Mouse (Mus musculus) liver, embryonic 15.5 days (tissue): Measurements from ENCODE around the gene Scgb2b2. TPM values are rescaled to one million over a fixed set of nuclear protein-coding genes. Genes with fewer than 3 reads are reported as not detected.

Source experiments
- ATAC-seq: fragments of 200-750 bp; cut with Nextera tagmentation; 2 replicates; pipeline ENCODE4 v1.8.0; 2017; ENCODE audit warnings: moderate number of reproducible peaks, mild to moderate bottlenecking, moderate library complexity; ENCODE audit not compliant: insufficient read depth
- H3K27ac ChIP-seq: fragments of 300-500 bp; sonication (generic); replicated peaks from 2 replicates; pipeline ENCODE4 v1.5.1; 2015; ENCODE audit warnings: mild to moderate bottlenecking, inconsistent platforms
- H3K27me3 ChIP-seq: fragments of 300-500 bp; sonication (generic); 2 replicates; pipeline ENCODE4 v1.6.1; 2015; ENCODE audit warnings: mild to moderate bottlenecking, inconsistent platforms
- H3K36me3 ChIP-seq: fragments of 300-500 bp; sonication (generic); replicated peaks from 2 replicates; pipeline ENCODE4 v1.6.1; 2015; ENCODE audit warnings: moderate library complexity, mild to moderate bottlenecking, inconsistent platforms
- H3K4me1 ChIP-seq: fragments of 300-500 bp; sonication (generic); replicated peaks from 2 replicates; pipeline ENCODE4 v1.6.1; 2015; ENCODE audit warnings: inconsistent platforms
- H3K4me2 ChIP-seq: fragments of 300-500 bp; sonication (generic); 2 replicates; pipeline ENCODE4 v1.6.1; 2015; ENCODE audit warnings: moderate library complexity, mild to moderate bottlenecking, inconsistent platforms
- H3K4me3 ChIP-seq: fragments of 300-500 bp; sonication (generic); replicated peaks from 2 replicates; pipeline ENCODE4 v1.5.1; 2015; ENCODE audit warnings: mild to moderate bottlenecking, inconsistent platforms
- H3K9ac ChIP-seq: fragments of 300-500 bp; sonication (generic); 2 replicates; pipeline ENCODE4 v1.6.1; 2015; ENCODE audit warnings: moderate library complexity, mild to moderate bottlenecking, inconsistent platforms
- H3K9me3 ChIP-seq: fragments of 300-500 bp; sonication (generic); replicated peaks from 2 replicates; pipeline ENCODE4 v1.6.1; 2016; ENCODE audit warnings: inconsistent platforms
- WGBS: fragments of 180-500 bp; shearing (Covaris S2); methylation state at CpG from one replicate; pipeline ENCODE4 v1.1.7; 2015; ENCODE audit warnings: mixed read lengths; ENCODE audit not compliant: insufficient replicate concordance; 5-methylcytosine and 5-hydroxymethylcytosine counted together
- polyA plus RNA-seq: library from polyadenylated mRNA; unstranded; fragments of >200 nt; fragmentation: Nextera tagmentation; extraction: Ambion mirVana; gene quantifications from 2 replicates; pipeline ENCODE4 v1.2.1, GENCODE M21; 2015

The Scgb2b2 gene
- polyA plus RNA-seq: not detected in 2 replicates

GRCm38 (mm10) chr7:31290208-31290607 lies at the start of gene Scgb2b2:
Gene Scgb2b2, plus strand, starts transcription at chr7:31290508.
- H3K9me3 ChIP-seq: no peaks in the 10 kb centered on the region
- no peaks in the 10 kb centered on the region for H3K27me3 ChIP-seq
- H3K4me1 ChIP-seq: no peaks in the 10 kb centered on the region
- H3K4me2 ChIP-seq: no peak within 1 kb of the TSS
- H3K27ac ChIP-seq: no peak within 1 kb of the TSS
- H3K36me3 ChIP-seq: no peaks in the 10 kb centered on the region
- 57% methylated on average over 5 of the region's 5 CpGs for WGBS
- ATAC-seq: no peak
- H3K4me3 ChIP-seq: no peak within 1 kb of the TSS
- no peak within 1 kb of the TSS for H3K9ac ChIP-seq

GRCm38 (mm10) chr7:31291721-31292120 lies 1.4 kb downstream of the Scgb2b2 start, which contains the start of gene Scgb1b2:
Gene Scgb1b2, minus strand, starts transcription at chr7:31291821.
- H3K36me3 ChIP-seq: no peaks in the 10 kb centered on the region
- H3K27ac ChIP-seq: no peak within 1 kb of the TSS
- H3K4me3 ChIP-seq: no peak within 1 kb of the TSS
- 40% methylated on average over 3 of the region's 3 CpGs for WGBS
- no peak for ATAC-seq
- H3K9ac ChIP-seq: no peak within 1 kb of the TSS
- H3K4me2 ChIP-seq: no peak within 1 kb of the TSS
- no peaks in the 10 kb centered on the region for H3K9me3 ChIP-seq
- H3K27me3 ChIP-seq: no peaks in the 10 kb centered on the region
- H3K4me1 ChIP-seq: no peaks in the 10 kb centered on the region

Other genes starting within 250 kb of the Scgb2b2 start
- 19.8 and 22.4 TPM in 2 replicates for gene Fxyd5, start 248.0 kb upstream of the Scgb2b2 start, polyA plus RNA-seq
- 0.17 and 0.26 TPM in 2 replicates for gene Fxyd7, start 239.0 kb upstream of the Scgb2b2 start, polyA plus RNA-seq
- 88.6 and 99.1 TPM in 2 replicates for gene Fxyd1, start 233.3 kb upstream of the Scgb2b2 start, polyA plus RNA-seq
- gene Lgi4, start 231.2 kb upstream of the Scgb2b2 start, polyA plus RNA-seq: 0.03 TPM in 1 of 2 replicates, not detected in the other
- gene Fxyd3, start 213.8 kb upstream of the Scgb2b2 start, polyA plus RNA-seq: 0.35 and 0.92 TPM in 2 replicates
- 98.6 and 145 TPM in 2 replicates for gene Hpn, start 175.2 kb upstream of the Scgb2b2 start, polyA plus RNA-seq
- gene Scn1b, start 163.5 kb upstream of the Scgb2b2 start, polyA plus RNA-seq: 1.0 and 1.2 TPM in 2 replicates
- 11.9 and 14.3 TPM in 2 replicates for gene Gramd1a, start 134.6 kb upstream of the Scgb2b2 start, polyA plus RNA-seq
- gene Scgb1b2, start 1.3 kb downstream of the Scgb2b2 start, polyA plus RNA-seq: not detected in 2 replicates
- not detected in 2 replicates for gene Scgb2b3, start 71.6 kb downstream of the Scgb2b2 start, polyA plus RNA-seq
- gene Scgb1b3, start 85.1 kb downstream of the Scgb2b2 start, polyA plus RNA-seq: not detected in 2 replicates